Mouse (Mus musculus) urinary bladder, postnatal 25 days (tissue): Measurements from ENCODE around the gene Gpr62.
"Not testable (repeated sequence)": the region's sequence is repeated elsewhere in the genome, so short reads cannot be mapped to it uniquely, and the experiment has no call there.

ENCODE experiments used
- DNase-seq: peaks from one replicate; pipeline ENCODE4 v3.0.0; 2022; ENCODE audit warnings: low spot score

Gpr62 gene

DNA sequence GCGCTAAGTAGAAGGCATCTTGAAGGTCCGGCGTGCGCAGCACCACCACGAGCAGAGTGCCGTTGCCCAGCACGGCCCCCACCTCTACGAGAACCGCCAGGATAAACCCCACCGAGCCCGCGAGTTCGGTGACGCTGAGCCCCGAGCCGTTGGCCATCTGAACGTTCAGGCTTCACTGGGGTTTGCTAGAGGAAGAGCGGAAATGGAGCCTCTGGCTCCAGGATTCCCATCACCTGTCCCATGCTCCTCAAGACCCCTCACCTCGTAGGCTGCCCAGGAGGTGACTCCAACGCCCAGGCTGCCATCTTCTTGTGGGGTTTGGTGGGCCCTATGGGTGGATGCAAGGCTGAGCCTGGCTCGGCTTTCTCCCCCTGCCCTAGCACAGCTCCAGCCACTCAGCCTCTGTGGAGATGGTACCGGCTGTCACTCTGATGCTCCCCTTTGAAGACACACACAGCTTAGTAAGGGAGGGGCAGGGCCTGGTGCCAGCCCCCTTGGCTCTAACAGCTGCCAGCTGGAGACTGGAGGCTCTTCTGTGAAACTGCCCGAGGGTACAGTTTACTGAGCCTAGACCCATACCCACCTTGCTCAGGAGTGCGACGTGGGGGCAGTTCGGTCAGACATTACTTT lies at the start of gene Gpr62:
Gpr62 (minus strand) TSS at position 368 of the 630 bp plus-strand sequence.
- no peak for DNase-seq

DNA sequence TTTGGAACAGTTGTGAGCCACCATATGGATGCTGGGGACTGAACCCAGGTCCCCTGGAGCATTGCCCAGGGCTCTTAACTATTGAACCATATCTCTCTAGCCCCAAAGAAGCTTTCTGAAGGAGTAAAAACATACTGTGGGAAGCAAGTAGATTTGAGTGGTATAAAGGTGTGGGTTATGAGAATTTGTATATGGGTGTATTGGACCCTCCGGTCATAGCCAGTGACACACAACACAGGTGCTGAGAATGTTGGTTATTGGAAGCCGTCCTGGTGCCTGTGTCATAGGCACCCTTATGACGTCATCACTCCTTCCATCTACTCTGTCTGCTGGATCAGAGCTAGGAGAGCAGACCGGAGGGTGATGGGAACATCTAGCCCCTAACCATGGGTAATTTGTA lies 48.5 kb upstream of the Gpr62 start, which contains the start of gene Iqcf5:
Iqcf5 (plus strand) TSS at position 301 of the 400 bp plus-strand sequence.
- no peak for DNase-seq

DNA sequence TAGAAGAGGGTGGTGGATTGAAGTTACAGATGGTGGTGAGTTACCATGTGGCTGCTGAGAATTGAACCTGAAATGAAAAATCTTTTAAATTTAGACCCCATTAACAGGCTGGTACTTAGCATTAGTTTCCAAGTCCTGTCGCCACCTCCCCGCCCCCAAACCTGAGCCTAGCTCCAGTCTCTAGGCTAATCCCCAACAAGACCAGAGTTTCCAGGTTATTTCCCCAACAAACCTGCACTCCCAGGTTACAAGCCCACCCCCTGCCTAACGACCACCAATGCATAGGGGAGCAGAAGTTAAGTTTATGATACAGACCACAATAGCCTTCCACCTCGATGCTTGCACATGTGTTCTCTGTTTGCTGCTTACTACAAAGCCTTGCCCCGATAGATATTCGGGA lies 47.8 kb upstream of the Gpr62 start:
- no peak for DNase-seq

DNA sequence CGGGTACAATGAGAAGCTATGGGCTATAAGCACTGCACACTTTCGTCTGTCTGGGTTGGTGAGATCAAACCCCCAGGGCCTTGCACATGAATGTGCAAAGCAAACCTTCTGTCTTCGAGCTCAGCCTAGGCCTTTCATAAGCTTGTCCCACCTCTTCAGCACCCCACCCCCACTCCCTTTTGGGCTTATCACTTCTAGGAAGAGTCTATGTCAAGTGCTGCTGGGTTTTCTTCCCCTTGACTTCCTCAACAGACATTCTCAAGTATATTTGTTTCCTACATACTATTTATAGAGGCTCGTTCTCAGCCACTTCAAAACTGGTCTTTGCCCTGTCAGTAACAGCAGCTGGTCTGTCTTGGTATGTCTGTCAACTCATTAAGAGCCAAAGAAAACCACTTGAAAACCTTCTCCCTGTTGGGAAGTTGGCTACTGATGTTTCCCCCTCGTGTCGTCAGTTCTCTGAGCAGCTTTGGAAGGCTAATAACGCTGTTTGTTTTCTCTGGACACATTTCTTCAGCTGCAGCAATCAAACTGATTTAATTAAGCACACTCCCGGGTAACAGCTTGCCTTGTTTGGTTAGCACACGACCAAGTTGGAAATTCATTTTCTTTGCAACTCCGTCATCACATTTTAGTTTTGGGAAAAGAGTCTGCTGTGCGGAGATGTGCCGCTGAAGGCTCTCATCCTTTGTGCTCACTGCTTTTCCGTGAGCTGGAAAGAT lies 47.2 kb upstream of the Gpr62 start:
- DNase-seq = no peak

DNA sequence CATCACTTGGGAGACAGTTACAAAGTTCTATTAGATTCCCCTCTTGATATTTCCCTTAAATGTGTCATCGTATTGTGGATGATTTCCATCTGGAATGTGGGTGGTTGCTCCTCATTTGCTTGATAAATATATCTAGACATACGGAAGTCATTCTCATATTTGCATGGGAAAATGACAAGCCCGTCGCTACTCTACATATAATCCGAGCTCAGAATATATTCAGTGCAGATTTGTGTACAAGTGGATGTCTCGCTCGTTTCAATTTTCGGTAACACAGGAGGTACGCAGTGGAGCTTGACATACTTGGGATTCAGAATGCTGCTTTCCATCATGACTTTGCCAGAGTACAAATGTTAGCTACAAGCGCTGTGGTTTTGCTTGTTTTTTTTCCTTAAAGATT lies 43.6 kb upstream of the Gpr62 start:
- no peak for DNase-seq

DNA sequence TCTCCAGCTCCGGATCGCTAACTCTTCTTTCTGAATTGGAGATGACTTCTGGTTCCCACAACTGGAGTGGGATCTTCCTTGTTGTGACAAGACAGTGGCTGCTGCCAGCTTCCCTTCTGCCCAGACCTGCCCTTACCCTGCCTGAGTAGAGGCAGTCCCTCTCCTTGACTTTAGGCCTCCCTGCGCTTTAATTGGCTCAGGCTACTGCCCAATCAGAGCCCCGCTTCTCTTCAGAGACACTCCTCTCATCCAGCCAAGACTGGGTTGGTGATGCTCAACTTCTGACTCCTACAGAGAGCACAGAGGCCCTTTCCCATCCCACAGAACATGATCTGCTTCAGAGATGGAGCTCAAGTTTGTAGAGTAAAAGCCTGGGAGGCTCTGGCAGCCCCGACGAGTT lies 38.5 kb upstream of the Gpr62 start:
- DNase-seq = no peak

DNA sequence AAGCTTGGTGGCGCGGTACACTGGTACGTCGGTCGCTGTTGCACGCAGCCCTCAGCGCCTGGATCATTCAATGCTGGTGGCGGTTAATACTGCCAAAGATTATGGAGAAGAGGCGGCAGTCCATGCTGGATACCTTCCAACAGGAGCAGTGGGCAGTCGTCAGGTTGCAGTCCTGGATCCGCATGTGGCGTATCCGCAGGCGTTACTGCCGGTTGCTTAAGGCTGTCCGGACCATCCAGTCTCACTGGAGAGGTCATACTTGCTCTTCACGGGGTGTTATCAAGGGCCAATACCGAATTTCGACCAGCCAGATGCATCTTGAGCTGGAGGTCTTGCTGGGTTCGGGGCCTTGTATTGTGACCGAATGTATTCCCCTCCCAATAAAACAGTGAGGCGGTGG lies 36.1 kb upstream of the Gpr62 start:
- DNase-seq = no peak

DNA sequence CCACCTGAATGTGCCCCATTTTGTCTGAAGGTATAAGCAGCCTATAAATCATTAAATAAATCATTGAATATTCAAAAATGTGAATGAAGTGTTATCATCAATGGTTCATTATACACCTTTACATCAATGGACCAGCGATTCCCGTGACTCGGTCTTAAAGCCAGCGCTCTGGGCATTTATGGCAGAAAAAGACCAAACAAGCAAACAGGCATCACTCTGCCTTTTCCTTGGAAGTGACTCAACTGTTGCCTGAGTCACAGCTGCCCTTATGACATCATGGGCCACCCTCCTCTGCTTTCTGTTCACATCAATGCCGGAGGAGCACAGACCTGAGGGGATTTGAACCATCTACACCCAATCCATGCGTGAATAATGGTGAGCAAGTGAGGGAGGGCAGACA lies 33.9 kb upstream of the Gpr62 start, which contains the start of gene Iqcf1:
Iqcf1 (plus strand) TSS at position 301 of the 400 bp plus-strand sequence.
- no peak for DNase-seq

DNA sequence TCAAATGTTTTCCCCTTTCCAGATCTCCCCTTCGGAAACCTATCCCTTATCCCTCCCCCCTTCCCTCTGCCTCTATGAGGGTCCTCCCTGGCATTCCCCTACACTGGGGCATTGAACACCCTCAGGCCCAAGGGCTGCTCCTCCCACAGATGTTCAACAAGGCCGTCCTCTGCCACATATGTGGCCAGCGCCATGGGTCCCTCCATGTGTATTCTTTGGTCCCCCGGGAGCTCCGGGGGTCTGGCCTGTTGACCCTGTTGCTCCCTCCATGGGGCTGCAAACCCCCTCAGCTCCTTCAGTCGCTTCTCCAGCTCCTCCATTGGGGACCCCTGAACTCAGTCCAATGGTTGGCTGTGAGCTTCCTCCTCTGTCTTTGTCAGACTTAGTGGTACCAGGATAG lies 21.9 kb upstream of the Gpr62 start:
- DNase-seq = not testable (repeated sequence)

DNA sequence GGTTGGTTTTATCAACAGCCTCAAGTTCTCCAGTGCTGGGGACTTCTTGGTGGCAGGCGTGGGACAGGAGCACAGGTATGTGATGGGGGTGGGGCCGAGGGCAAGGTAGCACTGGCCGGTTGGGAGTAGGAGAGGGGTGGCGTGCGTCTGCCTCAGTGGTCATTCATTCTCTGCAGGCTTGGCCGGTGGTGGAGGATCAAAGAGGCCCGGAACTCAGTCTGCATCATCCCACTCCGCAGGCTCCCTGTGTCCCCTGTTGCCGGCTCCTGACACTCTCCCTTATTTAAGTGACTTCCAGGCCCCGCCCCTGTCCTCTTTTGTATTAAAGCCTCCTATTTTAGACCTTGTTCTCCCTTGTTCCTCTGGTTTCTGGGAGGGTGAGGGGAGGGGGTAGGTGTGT lies 19.3 kb upstream of the Gpr62 start:
- DNase-seq = no peak

DNA sequence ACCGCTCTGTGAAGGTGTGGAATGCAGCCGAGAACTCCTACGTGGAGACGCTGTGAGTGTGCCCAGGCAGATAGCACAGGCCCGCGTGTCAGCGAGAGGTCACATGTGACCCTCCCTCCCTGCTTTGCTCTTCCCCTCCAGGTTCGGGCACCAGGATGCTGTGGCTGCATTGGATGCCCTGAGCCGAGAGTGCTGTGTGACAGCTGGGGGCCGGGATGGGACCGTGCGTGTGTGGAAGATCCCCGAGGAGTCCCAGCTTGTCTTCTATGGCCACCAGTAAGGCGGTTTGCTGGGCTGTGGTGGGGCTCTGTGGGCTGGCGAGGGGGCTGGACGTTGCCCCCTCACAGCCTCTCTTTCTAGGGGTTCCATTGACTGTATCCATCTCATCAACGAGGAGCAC lies 17.9 kb upstream of the Gpr62 start:
- DNase-seq = no peak

DNA sequence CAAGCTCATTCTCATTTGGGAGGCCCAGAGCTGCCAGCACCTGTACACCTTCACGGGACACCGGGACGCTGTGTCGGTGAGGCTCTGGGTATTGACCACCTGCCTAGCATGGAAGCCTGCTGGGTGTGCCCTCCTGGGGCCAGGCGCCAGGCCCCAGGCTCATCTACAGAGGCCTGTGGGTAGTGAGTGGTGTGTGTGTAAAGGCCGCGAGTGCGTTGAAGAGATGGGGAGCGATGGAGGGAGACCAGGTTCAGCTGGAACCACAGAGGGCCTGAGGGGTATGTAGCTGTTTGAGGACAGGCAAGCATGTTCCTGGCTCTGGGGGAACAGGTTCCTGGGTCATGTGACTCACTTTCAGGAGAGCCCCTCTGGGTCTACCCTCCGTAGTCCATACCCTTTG lies 17.4 kb upstream of the Gpr62 start:
- no peak for DNase-seq

DNA sequence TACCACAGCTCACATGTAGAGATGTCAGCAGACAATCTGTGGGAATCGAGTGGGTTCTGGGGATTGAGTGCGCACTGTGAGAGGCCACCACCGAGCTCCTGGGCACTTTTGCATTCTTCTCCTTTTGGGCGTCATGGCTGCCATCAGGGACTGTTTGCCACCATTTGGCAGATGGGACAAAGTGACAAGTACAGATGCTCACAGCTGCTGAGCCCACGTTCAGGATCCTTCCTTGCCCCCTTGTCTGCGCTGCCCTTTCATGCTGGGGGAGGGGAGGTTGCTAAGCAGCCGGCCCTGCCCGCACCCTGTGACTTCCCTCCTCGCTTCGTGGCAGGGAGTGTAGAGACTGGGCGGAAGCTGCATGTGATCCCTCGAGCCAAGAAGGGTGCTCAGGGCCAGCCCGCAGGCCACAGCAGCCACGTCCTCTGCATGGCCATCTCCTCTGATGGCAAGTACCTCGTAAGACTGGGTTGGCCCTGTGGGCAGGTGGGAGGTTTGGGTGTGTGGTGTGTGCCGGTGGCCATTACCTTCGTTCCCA lies 16.9 kb upstream of the Gpr62 start:
- DNase-seq = no peak

DNA sequence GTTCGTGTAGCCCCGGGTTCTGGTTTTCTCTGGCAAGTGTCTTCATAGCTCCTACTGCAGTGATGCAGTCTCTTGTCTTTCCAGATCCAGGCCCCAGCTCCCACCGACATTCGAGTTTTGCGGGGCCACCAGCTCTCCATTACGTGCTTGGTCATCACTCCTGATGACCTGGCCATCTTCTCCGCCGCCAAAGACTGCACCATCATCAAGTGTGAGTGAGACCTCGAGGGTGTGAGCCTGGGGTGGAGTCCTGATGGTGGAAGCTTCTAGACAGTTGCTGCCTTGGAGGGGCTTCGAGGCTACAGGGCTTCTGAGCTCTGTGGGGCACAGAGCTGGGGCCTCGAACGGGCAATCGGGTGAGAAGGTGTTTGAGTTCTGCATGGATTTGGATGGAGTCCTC lies 15.9 kb upstream of the Gpr62 start:
- DNase-seq = no peak

DNA sequence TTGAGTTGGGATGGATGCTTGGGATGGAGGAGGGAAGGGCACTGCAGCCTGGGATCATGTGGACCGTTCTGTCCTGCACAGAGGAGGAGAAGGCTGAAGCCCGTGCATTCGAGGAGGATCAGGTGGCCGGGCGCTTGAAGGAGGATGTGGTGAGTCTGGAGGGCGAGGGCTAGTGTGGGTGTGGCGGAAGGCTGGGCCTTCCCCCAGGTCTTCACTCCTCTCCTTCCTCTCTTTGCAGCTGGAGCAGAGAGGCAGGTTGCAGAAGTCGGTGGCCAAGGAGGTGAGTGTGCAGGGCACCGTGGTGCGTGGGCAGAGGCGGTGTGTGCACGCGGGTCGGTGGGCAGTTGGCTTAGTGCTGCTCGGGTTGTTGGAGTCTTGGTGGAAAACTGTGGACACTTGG lies 15.3 kb upstream of the Gpr62 start:
- DNase-seq = no peak

DNA sequence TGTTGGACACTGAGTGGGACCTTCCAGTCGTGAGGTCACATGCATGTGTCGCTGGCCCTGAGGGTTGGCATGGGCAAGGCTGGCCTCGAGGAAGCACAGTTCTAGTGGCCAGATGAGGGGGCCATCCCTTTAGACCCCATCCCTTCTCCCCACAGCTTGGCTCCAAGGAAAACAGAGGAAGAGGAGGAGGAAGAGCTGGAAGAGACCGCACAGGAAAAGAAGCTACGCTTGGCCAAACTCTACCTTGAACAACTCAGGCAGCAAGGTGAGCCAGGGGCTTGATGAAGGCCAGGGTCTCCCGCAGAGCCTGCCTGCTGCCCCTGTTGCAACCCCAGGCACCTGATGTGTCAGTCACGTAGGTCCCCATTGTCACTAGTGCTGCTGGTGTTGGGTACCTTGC lies 14.8 kb upstream of the Gpr62 start:
- no peak for DNase-seq

DNA sequence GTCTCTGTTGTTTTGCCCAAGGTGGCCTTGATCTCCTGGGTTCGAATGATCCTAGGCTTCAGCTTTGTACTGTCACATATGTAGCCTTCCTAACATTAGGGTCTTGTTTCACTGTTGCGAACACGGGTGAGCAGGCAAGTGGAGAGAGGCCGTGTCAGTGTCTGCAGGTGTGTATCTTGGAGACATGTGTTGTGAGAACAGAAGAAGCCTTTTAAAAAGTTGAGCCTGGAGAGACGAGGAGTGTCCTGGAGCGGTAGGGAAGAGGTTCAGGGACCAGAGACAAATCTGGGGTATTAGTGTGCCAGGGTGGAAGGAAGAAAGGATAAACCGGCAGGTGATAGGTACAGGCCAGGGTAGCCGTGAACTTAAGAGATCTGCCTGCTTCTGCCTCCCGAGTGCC lies 12.4 kb upstream of the Gpr62 start:
- peak; percentile 2 for DNase-seq

DNA sequence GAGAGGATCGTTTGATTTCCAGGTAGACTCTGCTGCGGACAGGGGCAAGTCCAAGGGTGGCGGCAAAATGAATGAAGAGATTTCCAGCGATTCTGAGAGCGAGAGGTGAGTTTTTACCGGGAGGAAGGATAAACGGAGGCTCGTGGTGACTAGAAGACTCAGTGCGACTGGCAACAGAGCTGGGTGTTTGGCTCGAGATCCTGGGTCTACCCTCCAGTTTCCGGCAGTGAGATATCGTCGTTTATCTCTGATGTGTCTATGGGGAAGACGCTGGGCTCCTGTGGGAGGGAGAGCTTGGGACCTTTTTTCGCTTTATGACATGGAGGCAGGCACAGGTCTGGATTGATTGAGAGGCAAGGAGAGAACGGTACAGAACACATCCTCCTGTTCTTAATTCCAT lies 11.9 kb upstream of the Gpr62 start:
- DNase-seq = no peak

DNA sequence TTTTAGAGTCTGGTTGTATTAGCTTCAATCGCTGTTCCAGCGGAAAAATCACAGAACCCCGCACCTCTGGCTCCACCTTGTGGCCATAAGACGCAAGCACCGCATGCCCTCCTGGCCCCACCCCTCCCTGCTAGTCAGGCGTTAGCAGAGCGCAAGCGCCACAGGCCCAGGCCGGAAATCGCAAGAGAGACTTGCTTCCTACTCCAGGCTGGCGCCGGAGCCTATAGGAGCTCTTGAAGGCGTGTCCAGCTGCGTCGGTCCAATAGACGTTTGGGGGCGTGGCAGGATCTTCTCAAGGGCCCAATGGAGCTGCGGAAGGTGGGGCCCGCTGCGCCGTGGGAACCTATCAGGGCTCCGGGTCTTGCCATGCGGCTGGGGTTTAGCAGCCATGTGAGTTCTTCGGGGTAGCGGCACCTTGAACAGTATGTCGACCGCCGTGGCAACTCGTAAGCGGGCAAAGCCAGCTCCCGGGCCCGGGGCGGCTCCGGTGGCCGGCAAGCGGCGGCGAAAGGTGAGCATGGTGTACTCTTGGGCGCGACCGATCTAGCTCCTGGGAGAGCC lies 11.3 kb upstream of the Gpr62 start, which contains the start of gene Parp3:
Parp3 (minus strand) TSS at position 26 of the 561 bp plus-strand sequence.
- peak; percentile 91 for DNase-seq

DNA sequence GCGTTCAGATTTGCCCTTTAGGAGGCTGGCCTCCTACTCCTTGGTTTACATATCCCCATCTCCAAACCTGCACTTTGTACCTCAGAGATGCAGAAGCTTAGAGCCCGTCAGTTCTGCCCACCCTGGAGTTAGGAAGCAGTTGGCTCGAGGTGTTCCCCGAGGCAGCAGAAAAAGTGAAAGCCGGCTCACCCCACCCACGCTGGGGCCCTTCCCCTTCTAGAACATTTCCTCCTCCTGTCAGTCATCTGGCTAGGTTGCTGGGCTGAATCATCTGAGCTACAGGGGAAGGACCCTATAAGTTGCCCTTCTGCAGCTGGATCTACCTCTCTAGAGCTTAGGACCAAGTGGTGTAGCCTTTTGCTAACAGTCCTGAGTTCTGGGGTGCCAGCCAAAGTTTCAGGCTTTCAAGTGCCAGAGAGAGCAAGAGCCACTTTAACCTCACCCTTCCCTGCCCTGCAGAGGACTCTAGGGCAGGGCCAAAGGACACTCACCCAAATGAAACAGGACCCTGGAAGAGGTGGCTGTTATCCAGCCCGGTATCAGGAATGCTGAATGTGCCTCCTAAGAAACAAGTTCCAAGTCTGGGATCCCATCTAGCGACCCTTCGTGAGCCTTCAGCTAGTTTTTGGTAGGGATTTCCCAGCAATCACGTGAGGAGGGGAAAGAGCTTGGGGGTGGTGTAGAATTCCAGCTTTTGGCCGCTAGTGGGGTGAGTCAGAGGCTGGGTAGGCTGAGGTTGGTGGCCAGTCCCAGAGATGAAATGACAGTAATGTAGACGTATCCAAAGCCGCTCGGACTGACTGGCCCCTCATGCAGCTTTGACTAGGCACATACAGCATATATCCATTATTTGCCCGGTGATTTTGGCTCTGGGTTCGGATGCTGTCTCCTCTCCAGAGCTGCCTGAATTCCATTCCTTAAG lies 10.5 kb upstream of the Gpr62 start:
- peak; percentile 52 for DNase-seq

DNA sequence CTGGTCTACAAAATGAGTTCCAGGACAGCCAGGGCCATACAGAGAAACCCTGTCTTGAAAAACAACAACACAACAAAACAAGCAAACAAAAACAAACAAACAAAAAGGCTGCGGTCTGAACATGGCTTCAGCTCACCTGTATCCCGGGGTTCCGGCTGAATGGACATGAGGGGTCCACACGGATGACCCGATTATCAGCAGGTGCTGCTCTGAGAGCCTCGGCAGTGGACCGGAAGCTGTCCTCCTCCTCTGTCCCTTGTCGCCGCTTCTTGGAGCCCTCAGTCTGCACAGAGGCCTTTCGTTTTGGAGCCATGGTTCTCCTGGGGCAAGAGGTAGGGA lies 9.9 kb upstream of the Gpr62 start, which contains the start of gene Rrp9:
Rrp9 (plus strand) TSS at position 301 of the 339 bp plus-strand sequence.
- no peak for DNase-seq

DNA sequence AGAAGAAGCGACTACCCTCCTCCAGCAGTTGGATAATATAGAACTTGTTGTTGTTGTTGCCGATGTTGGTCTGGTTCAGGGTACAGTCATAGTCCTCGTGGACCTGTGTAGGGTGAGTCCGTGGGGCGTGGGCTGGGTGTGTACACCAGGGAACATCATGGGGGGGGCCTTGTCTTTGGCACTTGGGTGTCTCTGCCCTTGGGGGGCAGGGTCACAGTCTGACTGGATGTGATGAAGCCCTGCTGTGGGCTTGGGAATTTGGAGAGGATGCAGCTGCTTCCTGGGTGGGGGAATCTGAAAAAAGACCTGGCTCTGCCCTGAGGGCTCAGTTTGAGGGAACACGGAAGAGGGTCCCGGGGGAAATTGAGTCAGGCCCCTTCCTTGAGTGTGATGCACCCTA lies 9.3 kb upstream of the Gpr62 start:
- DNase-seq = peak; percentile 20
